Mouse (Mus musculus) cerebellum, adult 9-11 months (tissue): ENCODE results near the gene Slc25a42.

ENCODE experiments used
- DNase-seq: peaks from one replicate; pipeline ENCODE4 v3.0.0; 2022

Slc25a42 gene

GRCm38 (mm10) chr8:70170116-70170515 lies 42.0 kb downstream of the Slc25a42 start:
- DNase-seq, result no peak

GRCm38 (mm10) chr8:70166504-70167110 lies 45.5 kb downstream of the Slc25a42 start:
- peak; percentile 52 for DNase-seq

- DNase-seq, result no peak
Observed at GRCm38 (mm10) chr8:70163316-70163715, 48.8 kb downstream of the Slc25a42 start.

GRCm38 (mm10) chr8:70160015-70160414 lies 52.1 kb downstream of the Slc25a42 start:
- no peak for DNase-seq

GRCm38 (mm10) chr8:70159211-70159610 lies 52.9 kb downstream of the Slc25a42 start:
- DNase-seq, result no peak

- peak; percentile 44 for DNase-seq
Observed at GRCm38 (mm10) chr8:70158069-70158853, 53.8 kb downstream of the Slc25a42 start.

GRCm38 (mm10) chr8:70157240-70157800 lies 54.8 kb downstream of the Slc25a42 start:
- no peak for DNase-seq

GRCm38 (mm10) chr8:70152537-70153257 lies 59.4 kb downstream of the Slc25a42 start:
- no peak for DNase-seq

GRCm38 (mm10) chr8:70150158-70150557 lies 61.9 kb downstream of the Slc25a42 start:
- DNase-seq, result no peak

- DNase-seq, result no peak
Observed at GRCm38 (mm10) chr8:70147678-70148607, 64.2 kb downstream of the Slc25a42 start.

- no peak for DNase-seq
Observed at GRCm38 (mm10) chr8:70139981-70140380, 72.1 kb downstream of the Slc25a42 start.

GRCm38 (mm10) chr8:70139026-70139857 lies 72.9 kb downstream of the Slc25a42 start, which contains the start of the genes Rfxank, Borcs8 and Mef2b:
TSS of gene Rfxank (minus strand) at chr8:70139154.
TSS of gene Borcs8 (plus strand) at chr8:70139499.
TSS of gene Mef2b (plus strand) at chr8:70139711.
- peak; percentile 99 for DNase-seq

- no peak for DNase-seq
Observed at GRCm38 (mm10) chr8:70137890-70138289, 74.2 kb downstream of the Slc25a42 start.

GRCm38 (mm10) chr8:70136591-70136990 lies 75.5 kb downstream of the Slc25a42 start:
- no peak for DNase-seq

- DNase-seq, result no peak
Observed at GRCm38 (mm10) chr8:70134931-70135330, 77.2 kb downstream of the Slc25a42 start.
